8 mouse cellular contexts compared by ENCODE assay signal in genomic region chr13:41634401-41634818, GRCm38 (mm10). TPM values are rescaled to one million over a fixed set of nuclear protein-coding genes. Genes with fewer than 3 reads are reported as not detected.
DNase-seq lines count a peak whose midpoint lies in the region; ATAC-seq and TF ChIP-seq lines count a peak whose summit lies in the region.

No protein-coding gene starts in this region.

- TF ChIP-seq EP300 in stomach, postnatal 0 days (optimal IDR thresholded peaks at IDR 0.05) = no peak

- no peak overlapping the region for H3K9ac ChIP-seq in kidney, embryonic 14.5 days (ENCODE audit: low read depth, low read length)
- no peak overlapping the region for H3K9ac ChIP-seq in liver, embryonic 11.5 days (ENCODE audit: low read depth, low read length)
- H3K9ac ChIP-seq in neural tube, embryonic 11.5 days (ENCODE audit: low read length) = no peak overlapping the region
- H3K9ac ChIP-seq in stomach, postnatal 0 days (ENCODE audit: low read length) = no peak overlapping the region

- peak; percentile 80 to 82 for DNase-seq in B cell, adult 2 months
- DNase-seq in adrenal gland, adult 2 months = peak; percentile 75
- DNase-seq in embryo, embryonic 11 days = peak; percentile 71
- peak; percentile 31 to 50 for DNase-seq in gastrocnemius, postnatal 4 days (ENCODE audit: low spot score in 2 of 2)
- peak; percentile 54 for DNase-seq in liver, embryonic 11.5 days (ENCODE audit: low spot score)
- peak; percentile 77 for DNase-seq in neural tube, embryonic 11.5 days (ENCODE audit: low spot score)
- peak; percentile 82 for DNase-seq in stomach, postnatal 0 days (ENCODE audit: low spot score)

- H3K9me3 ChIP-seq in kidney, embryonic 14.5 days (ENCODE audit: control insufficient read depth, low read length) = no peaks in the 10 kb centered on the region
- H3K9me3 ChIP-seq in liver, embryonic 11.5 days (ENCODE audit: control insufficient read depth, low read length) = no peaks in the 10 kb centered on the region
- H3K9me3 ChIP-seq in neural tube, embryonic 11.5 days (ENCODE audit: control insufficient read depth, low read length) = no peaks in the 10 kb centered on the region
- H3K9me3 ChIP-seq in stomach, postnatal 0 days (ENCODE audit: control insufficient read depth, low read length) = no peaks in the 10 kb centered on the region

- 0 out of 2 replicates have a peak overlapping the region, but pooled peaks have one; percentile 2 for H3K4me2 ChIP-seq in kidney, embryonic 14.5 days (replicated peaks; ENCODE audit: low read depth, low read length)
- no peak overlapping the region for H3K4me2 ChIP-seq in liver, embryonic 11.5 days
- no peak overlapping the region for H3K4me2 ChIP-seq in neural tube, embryonic 11.5 days (ENCODE audit: low read depth)
- H3K4me2 ChIP-seq in stomach, postnatal 0 days (replicated peaks; ENCODE audit: low read depth) = no peak overlapping the region

- no peak overlapping the region for H3K4me3 ChIP-seq in kidney, embryonic 14.5 days (ENCODE audit: low read length)
- H3K4me3 ChIP-seq in liver, embryonic 11.5 days (ENCODE audit: low read depth, low read length) = no peak overlapping the region
- no peak overlapping the region for H3K4me3 ChIP-seq in neural tube, embryonic 11.5 days (ENCODE audit: low read depth, low read length)
- no peak overlapping the region for H3K4me3 ChIP-seq in stomach, postnatal 0 days (ENCODE audit: low read depth, low read length)

- no peaks in the 10 kb centered on the region for H3K4me1 ChIP-seq in kidney, embryonic 14.5 days (ENCODE audit: control insufficient read depth, insufficient read depth, low read length)
- no peaks in the 10 kb centered on the region for H3K4me1 ChIP-seq in liver, embryonic 11.5 days (replicated peaks; ENCODE audit: control insufficient read depth, insufficient read depth, low read length)
- H3K4me1 ChIP-seq in neural tube, embryonic 11.5 days (ENCODE audit: control insufficient read depth, insufficient read depth, low read length) = no peaks in the 10 kb centered on the region
- H3K4me1 ChIP-seq in stomach, postnatal 0 days (replicated peaks; ENCODE audit: control insufficient read depth, insufficient read depth) = no peaks in the 10 kb centered on the region

- H3K27ac ChIP-seq in kidney, embryonic 14.5 days (ENCODE audit: low read depth, low read length) = no peak overlapping the region
- no peak overlapping the region for H3K27ac ChIP-seq in liver, embryonic 11.5 days (ENCODE audit: low read depth, low read length)
- H3K27ac ChIP-seq in neural tube, embryonic 11.5 days (ENCODE audit: low read depth, low read length) = no peak overlapping the region
- no peak overlapping the region for H3K27ac ChIP-seq in stomach, postnatal 0 days (replicated peaks)

- peak; percentile 97 for TF ChIP-seq CTCF in stomach, postnatal 0 days (IDR thresholded peaks at IDR 0.05; ENCODE audit: low read depth)

- H3K27me3 ChIP-seq in kidney, embryonic 14.5 days (ENCODE audit: control insufficient read depth, insufficient read depth, low read length) = no peaks in the 10 kb centered on the region
- H3K27me3 ChIP-seq in liver, embryonic 11.5 days (replicated peaks; ENCODE audit: control insufficient read depth, insufficient read depth, low read length) = no peaks in the 10 kb centered on the region
- H3K27me3 ChIP-seq in neural tube, embryonic 11.5 days (ENCODE audit: control insufficient read depth, insufficient read depth, low read length) = no peaks in the 10 kb centered on the region
- H3K27me3 ChIP-seq in stomach, postnatal 0 days (ENCODE audit: control insufficient read depth, insufficient read depth, low read length) = no peaks in the 10 kb centered on the region

- no peaks in the 10 kb centered on the region; the same call in 1 of the 2 replicates for H3K36me3 ChIP-seq in kidney, embryonic 14.5 days (ENCODE audit: control insufficient read depth, insufficient read depth, low read length)
- H3K36me3 ChIP-seq in liver, embryonic 11.5 days (ENCODE audit: control insufficient read depth, insufficient read depth, low read length) = peaks cover 2% of the 10 kb centered on the region; the same call in 1 of the 2 replicates
- H3K36me3 ChIP-seq in neural tube, embryonic 11.5 days (ENCODE audit: control insufficient read depth, insufficient read depth, low read length) = no peaks in the 10 kb centered on the region
- H3K36me3 ChIP-seq in stomach, postnatal 0 days (ENCODE audit: control insufficient read depth, insufficient read depth, low read length) = 0 out of 2 replicates have a peak, but pooled peaks cover 2% of the 10 kb centered on the region

- 26% methylated on average over 13 of the region's 13 CpGs for WGBS in kidney, embryonic 14.5 days
- 24% methylated on average over 13 of the region's 13 CpGs for WGBS in liver, embryonic 11.5 days
- WGBS in neural tube, embryonic 11.5 days = 30% methylated on average over 13 of the region's 13 CpGs
- whole genome bisulfite sequencing in stomach, postnatal 0 days = 23% methylated on average over 13 of the region's 13 CpGs

- peak; percentile 35; the same call in 1 of the 2 replicates for ATAC-seq in kidney, embryonic 14.5 days (ENCODE audit: low FRiP score, low TSS enrichment)
- no peak; the same call in 1 of the 2 replicates for ATAC-seq in liver, embryonic 11.5 days (replicated peaks; ENCODE audit: low FRiP score)
- 0 out of 2 replicates have a peak, but pooled peaks have one; percentile 41 for ATAC-seq in neural tube, embryonic 11.5 days (ENCODE audit: insufficient read depth, low FRiP score, low TSS enrichment)
- peak; percentile 83 for ATAC-seq in stomach, postnatal 0 days (ENCODE audit: low FRiP score, low TSS enrichment)

RNA-seq across cellular contexts. Expression of gene Tmem170b, which starts 28.7 kb away (rescaled TPM):
- 10 to 100 TPM; 16.6 to 22.1 TPM for total RNA-seq in adrenal gland, adult 2 months (2021)
- 5.6 and 10.1 TPM in 2 replicates for polyA plus RNA-seq in adrenal gland, adult 2 months (2012; rRNA removed)
- 10 to 100 TPM; 31.9 to 36.0 TPM for total RNA-seq in gastrocnemius, postnatal 4 days (2021)
- 7.6 and 13.6 TPM in 2 replicates for polyA plus RNA-seq in kidney, embryonic 14.5 days (2014; fragmentation: Nextera tagmentation; extraction: Ambion mirVana)
- polyA plus RNA-seq in liver, embryonic 11.5 days (2014; fragmentation: Nextera tagmentation; extraction: Ambion mirVana) = 11.4 and 12.1 TPM in 2 replicates
- polyA plus RNA-seq in neural tube, embryonic 11.5 days (2014; fragmentation: Nextera tagmentation; extraction: Ambion mirVana) = 24.5 and 25.9 TPM in 2 replicates
- polyA plus RNA-seq in stomach, postnatal 0 days (2015; fragmentation: Nextera tagmentation; extraction: Ambion mirVana) = 4.6 and 4.9 TPM in 2 replicates
